Mouse (Mus musculus): ENCODE results near the gene Mfng.
A peak's percentile ranks its signal among the peaks of the same experiment; 100 is the strongest.

The Mfng gene

DNA sequence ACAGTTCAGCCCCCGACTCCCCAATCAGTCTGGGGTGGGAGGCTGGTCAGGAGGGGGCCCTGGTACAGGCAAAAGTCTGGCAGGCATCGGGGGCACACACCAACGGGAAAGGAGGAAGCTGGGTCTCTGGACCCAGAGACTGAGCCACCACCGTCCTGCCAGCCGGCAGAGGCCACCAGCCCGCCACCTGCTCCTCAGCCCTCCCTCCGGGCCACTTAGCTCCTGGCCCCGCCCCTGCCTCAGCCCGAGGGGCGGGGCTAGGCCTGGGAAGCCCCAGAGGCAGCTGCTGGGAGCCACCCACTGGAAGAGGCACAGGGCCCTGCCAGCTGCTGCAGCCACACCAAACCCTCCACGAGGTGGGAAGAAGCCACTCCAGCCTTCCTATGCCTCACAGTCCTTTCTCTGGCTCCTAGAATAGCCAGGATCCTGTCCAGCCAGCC is at the start of gene Mfng:
TSS of gene Mfng (minus strand) at position 186 of the 440 bp plus-strand sequence.
- DNase-seq (ENCODE audit: low spot score in 2 of 2) = peak; percentile 77 to 81

DNA sequence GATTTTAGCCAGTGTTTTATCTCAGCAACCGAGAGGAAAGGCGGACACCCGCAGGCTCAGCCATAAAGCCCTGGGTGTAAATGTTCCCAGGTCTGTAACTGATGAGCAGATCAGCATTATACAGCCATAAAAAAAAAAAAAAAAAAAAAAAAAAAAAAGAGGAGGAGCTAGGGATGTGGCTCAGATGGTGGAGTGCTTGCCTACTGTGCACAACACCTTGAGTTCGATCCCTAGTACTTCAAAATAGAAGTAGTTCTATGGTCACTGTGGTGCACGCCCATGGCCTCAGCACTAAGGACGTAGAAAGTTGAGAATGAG is 42.8 kb upstream of the Mfng start:
- no peak for DNase-seq (ENCODE audit: low spot score in 2 of 2)

DNA sequence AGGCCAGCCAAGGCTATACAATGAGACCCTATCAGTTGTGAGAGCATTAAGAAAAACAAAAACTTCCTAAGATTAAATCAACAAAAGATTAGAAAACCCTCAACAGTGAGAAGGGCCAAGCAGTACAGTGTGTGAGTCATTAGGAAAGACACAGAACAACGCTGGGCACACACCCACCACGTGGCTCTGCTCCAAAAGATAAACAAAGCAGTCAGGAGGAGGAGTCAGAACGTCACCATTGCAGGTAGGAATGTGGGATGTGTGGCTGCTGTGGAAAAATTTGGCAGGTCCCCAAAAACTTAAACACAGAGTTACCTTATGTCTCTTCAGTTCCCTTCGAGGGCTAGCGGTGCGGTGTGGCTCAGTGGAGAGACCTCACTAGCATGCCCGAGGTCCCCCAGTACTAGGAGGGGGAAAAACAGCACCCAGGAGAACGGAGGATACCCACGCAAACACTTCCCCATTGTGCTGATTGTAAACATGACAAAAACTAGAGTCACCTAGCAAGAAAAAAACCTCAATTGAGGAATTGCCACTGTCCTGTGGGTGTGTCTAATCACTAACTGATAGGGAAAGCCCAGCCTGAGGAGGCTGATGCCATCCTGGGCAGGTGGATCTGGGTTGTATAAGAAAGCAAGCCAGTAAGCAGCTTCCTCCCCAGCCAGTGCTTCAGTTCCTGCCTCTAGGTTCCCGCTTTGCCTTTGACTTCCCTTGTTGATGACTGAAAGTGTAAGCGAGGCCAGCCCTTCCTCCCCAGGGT is 42.2 kb upstream of the Mfng start:
- DNase-seq (ENCODE audit: low spot score in 2 of 2) = no peak

DNA sequence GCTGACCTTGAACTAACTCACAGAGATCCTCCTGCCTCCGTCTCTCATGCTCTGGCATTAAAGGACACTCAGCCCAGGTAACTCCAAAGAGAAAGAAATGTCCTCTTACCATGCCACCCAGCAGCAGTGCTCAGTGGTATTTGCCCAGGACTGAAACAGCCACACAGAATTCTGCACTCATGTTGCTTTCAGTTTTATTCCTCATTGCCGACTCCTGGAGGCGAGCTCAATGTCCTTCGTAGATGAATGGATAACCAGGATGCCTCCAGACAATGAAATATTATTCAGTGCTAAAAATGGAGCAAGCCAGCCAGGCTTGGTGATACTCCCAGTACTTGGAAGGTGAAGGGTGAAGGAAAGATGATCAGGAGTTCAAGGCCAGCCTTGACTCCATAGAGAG is 40.3 kb upstream of the Mfng start:
- no peak for DNase-seq (ENCODE audit: low spot score in 2 of 2)

DNA sequence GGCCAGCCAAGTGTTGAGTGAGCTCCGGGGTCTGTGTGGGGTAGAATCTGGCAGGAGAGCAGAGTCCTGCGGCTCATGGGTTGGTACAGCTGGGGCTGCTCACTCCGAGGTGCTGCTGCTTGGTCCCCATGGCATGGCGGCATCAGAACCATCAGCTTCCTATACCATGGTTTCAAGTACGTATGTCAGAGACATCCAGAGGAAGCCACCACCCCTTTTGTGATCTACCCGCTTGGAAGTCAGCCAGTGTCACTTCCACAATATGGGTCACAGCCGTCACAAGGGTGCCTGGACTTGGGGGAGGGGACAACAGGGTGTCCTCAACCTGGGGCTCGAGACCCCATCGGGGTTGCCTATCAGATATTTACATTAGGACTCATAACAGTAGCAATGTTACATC is 36.9 kb upstream of the Mfng start:
- DNase-seq (ENCODE audit: low spot score in 2 of 2) = peak in 1 of 2 experiments; percentile 9

DNA sequence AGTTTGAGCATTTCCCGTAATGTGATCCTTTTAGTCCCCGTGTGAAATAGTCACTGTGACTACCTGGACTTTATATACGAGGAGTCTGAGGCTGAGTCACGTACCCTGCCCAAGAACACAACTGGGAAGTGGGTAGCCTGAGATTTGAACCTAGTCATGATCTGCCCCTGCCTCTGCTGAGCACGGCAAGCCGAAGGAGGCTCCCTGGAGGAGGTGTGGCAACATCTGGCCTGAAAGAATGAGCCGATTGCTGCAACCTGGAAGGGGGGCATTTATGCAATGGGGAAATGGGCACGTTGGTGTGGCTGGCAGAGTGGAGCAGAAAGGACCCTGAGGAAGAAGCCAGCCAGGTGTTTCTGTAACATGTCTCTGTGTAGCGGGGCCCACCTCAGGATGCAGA is 36.5 kb upstream of the Mfng start:
- no peak for DNase-seq (ENCODE audit: low spot score in 2 of 2)

DNA sequence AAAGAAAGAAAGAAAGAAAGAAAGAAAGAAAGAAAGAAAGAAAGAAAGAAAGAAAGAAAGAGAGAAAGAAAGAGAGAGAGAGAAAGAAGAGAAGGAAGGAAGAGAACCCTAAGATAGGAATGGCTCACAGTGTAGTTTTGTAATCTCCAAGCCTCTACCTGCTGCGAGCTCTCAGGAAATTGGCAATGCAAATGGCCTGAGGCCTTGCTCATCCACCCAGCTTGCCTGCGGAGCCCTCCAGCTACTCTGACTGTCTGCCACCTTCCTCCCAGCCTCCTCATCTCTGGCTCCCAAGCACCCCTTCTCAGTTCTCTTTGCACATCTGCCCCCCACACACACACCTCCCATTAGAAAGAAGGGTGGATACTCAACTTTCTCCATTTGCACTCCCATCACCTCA is 35.7 kb upstream of the Mfng start:
- DNase-seq (ENCODE audit: low spot score in 2 of 2) = no peak

DNA sequence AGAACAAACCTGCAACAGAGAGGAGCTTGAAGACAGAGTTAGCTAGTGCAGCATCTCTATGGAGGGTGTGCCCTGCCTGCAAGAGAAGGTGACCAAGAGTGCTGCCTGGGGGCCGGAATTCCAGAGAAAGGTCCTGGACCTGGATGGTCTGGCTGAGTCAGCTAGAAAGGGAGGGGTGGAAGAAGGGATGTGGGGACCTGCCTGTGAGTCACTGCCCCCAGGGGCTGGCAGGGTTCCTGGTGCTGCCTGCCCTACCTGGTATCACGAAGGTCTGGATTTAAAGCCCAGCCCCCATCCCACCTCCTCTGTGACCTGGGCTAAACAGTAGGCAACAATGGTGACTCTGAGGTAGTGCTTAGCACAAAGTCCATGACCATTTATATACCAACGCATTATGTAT is 33.9 kb upstream of the Mfng start:
- DNase-seq (ENCODE audit: low spot score in 2 of 2) = no peak

DNA sequence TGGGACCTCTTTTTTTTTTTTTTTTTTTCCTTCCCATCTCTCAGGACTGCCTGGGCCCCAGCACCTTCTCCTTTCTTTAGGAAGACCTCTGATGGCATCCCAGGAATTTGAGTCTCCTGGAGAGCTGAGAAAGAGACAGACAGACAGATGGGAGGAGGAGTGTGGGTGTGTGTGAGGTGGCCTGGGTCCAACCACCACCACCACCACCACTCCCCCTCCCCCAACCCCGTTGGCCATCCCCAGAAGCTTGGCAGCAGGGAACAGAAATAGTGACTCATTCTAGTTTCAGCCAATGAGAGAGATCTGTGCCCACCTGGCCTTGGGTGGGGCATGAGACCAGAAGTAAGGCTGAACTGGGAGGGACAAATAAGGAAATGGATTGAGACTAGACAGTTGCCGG is 33.3 kb upstream of the Mfng start:
- DNase-seq (ENCODE audit: low spot score in 2 of 2) = no peak

DNA sequence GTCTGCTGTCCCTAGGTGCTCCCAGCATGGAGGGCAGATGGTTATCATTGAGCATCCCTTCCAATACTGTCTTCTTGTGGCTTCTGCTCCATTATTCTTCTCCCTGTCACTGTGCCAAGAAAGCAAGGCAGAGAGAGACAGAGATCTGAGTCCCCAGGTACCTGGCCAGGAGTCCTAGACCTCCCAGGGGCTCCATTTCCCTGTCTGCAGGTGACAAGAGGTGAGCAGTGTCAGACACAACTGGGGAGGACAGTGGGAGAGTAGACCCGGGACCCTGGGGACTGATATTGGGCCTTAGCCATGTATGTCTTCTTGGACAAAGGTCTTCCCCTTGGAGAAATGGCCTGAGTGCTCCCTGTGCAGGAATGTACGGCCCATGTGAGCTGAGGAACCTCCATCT is 32.1 kb upstream of the Mfng start:
- DNase-seq (ENCODE audit: low spot score in 2 of 2) = no peak

DNA sequence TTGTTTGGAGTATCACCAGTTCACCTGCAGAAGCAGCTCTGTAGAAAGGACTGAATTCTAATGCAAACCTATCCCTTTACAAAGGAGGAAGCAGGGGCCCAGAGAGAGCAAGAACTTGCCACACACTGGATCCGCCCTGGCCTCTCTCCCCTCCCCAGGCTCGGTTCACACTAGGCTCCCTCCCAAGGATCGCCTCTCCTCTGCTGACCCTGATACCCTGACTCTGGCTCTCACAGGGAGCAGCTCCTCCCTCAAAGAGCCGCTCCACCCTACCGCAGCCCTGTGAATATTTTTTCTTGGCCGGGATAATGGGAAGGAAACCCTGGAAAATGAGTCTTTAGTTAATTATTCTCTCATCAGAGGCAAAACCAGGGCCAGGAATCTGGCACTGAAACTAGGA is 31.1 kb upstream of the Mfng start:
- no peak for DNase-seq (ENCODE audit: low spot score in 2 of 2)

DNA sequence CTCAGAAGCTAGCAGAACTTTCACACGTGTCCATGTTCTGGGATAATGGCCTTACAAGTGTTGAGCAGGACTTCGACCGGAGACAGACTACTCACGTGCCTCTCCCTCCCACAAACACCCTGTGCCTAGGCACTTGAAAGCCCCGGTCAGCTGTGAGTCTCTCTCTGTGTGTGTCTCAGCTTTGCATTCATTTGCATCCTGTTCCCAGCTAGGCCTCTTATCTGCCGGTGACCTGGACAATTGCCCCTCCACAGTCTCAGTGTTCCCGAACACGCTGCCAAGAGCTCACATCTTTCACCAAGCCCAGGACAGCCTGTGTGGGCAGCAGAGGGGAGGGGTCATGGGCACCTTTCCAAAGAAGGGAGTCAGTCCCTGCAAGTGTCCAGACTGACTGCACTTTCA is 30.2 kb upstream of the Mfng start:
- DNase-seq (ENCODE audit: low spot score in 2 of 2) = no peak

DNA sequence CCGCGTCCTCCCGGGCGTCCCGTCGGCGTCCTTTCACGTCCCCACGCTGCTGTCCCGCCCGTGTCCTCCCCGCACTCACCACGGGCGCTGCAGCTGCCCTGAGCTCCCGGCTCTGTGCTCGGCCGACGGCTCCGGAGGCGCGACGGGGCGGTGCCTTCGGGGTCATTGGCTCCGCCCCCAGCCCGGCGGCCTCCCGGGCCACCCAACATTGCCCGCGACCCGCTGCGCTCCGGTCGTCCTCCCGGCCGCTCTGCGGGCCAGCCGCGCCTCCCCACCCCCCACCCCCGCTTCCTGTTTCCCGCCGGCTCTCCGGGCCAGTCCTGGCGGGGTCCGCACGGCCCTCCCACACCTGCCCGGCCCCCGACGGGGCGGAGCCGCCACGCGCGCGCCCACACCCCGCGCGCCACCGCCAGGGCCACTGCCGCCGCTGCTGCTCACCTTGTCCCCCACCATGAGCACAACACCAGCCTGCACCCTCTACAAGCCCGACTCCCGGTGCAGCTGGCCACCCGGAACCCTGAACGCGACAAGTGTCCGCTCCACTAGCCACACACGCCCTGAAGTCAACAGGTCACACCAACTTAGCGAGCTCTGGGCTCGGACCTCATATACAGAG is 29.6 kb upstream of the Mfng start, which contains the start of gene Card10:
TSS of gene Card10 (minus strand) at position 267 of the 616 bp plus-strand sequence.
- peak in 1 of 2 experiments; percentile 21 for DNase-seq (ENCODE audit: low spot score in 2 of 2)

DNA sequence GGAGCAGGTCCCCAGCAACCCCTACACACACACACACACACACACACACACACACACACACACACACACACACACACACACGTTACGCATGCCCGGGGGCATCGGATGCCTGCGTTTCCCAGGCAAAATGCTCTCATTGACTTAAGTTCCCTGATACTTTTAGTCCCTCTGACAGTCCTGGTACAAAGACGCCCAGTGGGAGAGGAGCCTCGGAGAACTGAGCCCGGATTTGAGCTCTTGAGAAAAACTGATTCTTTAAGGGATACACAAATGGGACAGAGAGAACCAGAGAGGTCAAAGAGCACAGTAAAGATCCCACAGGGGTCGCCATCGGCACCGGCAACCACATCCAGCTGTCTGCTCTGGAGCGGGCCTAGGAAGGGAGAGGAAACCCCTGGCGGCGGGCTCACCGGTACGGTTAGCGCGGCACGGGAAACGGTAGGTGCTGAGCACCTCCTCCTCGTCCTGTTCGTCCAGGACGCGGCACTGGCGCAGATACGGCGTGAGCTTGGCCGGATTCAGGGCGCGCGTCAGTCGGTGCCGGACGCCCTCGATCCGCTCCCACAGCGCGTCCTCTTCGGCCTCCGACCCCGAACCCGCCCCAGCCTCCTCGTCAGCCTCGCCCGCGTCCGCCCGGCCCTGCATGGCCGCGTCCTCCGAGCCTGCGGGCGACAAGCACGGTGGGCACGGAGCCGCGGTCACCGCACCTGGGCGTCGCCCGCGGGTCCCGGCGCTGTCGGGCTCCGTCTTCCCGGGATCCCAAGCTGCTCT is 28.9 kb upstream of the Mfng start:
- DNase-seq (ENCODE audit: low spot score in 2 of 2) = no peak

DNA sequence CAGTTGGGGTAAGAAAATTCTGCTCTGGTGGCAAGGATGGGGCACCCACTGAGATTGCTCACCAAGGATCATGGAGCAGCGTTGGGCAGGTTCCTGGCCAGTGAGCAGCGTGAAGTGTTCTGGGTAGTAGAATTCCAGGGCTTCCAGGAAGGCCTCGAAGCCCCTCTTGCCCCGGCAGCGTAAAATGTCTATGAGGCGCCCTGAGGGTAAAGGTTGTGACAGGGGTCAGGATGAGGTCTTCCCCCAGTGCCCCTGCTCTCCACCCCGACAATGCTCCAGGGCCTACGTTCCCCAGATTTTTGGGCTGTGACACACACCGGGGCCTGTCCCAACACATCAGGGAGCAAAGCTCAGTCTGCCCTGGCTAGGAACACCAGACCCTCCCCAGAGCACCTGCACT is 28.3 kb upstream of the Mfng start:
- DNase-seq (ENCODE audit: low spot score in 2 of 2) = no peak

DNA sequence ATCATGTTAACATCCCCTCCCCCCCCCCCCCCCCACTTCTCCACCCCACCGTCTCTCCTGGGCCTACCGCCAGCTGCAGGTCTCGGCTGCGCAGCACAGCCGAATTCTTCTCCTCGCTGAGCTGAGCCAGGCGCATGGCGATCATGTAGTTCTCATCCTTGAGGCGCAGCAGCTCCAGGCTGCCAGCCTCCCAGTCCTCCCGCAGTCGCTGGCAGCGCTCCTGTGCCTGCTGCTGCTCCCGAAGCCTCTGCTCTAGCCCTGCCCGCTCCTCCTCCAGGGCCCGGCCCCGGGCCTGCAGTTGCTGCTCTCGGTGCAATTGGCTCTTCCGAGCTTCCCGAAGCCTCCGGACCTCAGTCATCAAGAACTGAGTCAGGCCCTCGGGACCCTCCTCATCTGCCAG is 25.8 kb upstream of the Mfng start:
- no peak for DNase-seq (ENCODE audit: low spot score in 2 of 2)

DNA sequence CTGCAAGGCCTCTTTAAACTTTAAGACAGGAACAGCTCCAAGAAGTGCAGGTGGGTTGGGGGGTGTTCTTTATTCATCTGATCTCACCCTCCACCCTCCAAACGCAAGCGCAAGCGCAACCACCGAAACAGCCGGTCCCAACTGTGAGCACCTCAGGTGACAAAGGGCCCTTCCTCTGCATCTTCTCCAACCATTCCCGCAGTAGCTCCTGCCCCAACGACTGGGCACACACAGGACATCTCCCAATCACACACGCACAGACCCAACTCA is 23.7 kb upstream of the Mfng start:
- no peak for DNase-seq (ENCODE audit: low spot score in 2 of 2)

DNA sequence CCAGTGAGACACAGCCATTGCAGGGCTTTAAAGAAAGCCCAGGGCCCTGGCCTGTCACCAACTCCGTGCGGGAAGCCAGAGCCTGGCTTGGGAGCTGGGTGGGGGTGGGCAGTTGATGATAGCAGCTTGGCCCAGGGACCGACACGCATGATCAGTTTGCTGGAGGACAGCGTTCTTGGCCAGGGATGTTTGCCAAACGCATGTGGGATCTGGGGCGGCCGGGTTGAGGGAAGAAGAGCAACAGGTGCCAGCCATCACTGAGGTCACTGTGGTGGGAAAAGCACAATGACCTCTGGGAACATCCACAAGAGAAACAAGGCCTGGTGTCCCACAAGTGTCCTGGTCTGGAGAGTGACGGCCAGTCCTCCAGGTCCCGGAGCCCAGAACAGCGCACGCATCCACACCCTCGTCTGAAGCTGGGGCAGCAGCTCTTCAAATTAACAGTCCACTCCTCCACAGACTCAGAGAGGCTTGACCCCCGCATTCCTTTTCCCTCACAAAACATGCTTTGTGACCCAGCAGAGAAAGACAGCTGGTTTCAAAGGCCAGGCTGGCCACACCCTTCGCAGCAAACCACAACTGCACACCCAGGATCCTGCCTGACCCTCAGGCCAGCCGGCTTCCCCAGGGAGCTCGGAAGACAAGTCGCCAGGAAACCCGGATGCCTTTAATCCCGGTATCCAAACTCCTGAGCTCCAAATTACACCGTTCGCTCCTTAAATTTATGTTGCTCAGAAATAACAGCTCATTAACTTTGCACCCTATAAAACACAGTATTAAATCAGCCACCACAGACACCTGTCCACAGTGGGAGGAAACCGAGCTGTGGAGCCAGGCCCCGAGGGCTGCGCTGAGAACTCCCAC is 23.2 kb upstream of the Mfng start:
- no peak for DNase-seq (ENCODE audit: low spot score in 2 of 2)

DNA sequence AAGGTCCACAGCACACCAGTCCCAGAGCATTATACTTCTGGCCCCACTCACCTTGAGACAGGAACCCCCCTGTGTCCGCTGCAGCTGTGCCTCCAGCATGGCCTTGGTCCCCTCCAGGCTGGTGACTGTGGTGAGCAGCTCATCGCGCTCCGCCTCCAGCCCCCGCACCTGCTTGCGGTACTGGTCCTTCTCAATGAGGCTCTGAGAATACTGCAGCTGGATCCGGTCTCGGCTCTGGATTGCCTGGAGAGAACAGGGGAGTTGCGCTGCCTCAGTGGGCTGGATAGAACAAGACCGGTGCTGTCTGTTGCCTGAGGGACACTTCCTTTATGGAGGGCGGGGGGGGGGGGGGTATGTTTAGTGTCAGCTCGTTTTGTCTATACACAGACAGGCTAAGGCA is 17.7 kb upstream of the Mfng start:
- no peak for DNase-seq (ENCODE audit: low spot score in 2 of 2)

DNA sequence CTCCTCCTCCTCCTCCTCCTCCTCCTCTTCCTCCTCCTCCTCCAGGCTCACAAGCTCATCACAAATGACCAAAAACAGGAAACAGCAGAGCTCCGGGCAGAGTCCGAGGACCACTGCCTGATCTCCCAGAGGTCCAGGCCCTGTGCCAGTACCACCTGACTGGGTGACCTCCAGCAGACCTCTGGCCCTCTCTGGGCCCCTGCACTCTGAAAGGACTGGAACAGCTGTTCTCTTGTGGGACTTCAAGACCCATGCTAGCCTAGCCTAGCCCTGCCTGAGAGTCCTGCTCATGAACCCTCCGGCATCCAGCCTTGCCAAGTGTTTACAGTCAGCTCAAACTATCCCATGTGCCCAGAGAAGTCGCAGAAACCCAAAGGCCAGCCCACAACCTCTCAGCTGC is 17.2 kb upstream of the Mfng start:
- DNase-seq (ENCODE audit: low spot score in 2 of 2) = no peak

DNA sequence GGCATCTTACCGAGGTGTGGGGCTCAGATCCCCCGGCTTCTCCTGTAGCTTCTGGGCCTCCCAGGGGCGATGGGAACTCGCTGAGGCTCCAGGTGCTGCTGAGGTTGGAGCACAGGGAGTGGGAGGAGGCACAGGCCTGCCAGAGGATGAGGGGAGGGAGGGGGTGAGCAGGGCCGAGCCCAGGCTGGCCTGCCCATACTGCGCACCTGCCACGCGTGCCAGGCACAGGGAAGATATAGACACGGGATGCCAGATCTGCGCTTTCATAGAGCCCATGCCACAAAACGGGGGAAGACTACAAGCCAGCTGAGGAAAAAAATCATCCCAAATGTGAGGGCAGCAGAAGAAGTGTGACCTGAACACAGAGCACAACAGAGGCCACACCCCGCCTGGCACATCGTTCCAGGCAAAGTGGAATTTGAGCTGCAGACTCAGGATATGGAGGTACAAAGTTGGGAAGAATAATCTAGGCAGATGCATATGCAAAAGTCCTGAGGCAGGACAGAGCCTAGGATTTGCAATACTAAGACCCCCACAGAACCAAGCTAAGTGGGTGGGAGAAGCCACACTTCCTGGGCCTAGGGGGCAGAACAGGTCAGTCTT is 16.5 kb upstream of the Mfng start:
- DNase-seq (ENCODE audit: low spot score in 2 of 2) = no peak

DNA sequence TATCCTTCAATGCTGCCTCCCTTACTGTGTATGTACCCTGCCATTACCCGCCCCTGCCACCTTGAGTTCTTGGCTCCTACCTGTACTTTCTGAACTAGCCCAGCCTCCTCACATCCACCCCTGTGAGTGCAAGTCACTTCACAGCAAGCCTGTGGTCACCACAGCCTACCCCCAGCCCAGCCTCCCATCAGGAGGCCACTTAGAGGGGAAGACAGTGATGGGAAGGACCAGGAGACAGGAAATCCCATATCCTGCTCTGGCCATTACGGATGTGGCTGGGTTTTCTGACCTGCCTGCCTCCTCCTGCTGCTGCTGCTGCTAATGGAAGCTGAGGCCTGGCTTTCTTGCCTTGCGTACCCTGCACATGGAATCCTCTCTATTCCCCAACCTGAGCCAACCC is 14.8 kb upstream of the Mfng start:
- no peak for DNase-seq (ENCODE audit: low spot score in 2 of 2)
